Mouse (Mus musculus) cerebellum, adult 2 months (tissue): Measurements from ENCODE around the gene Ttc29.

Source experiments
- CTCF ChIP-seq: fragments of 200-500 bp; IDR thresholded peaks from 2 replicates; pipeline ENCODE4 v1.5.1; 2011; ENCODE audit warnings: low read depth, mild to moderate bottlenecking, control low read depth, low read length, moderate library complexity, borderline replicate concordance; ENCODE audit not compliant: insufficient read depth
- POLR2A ChIP-seq: fragments of 200-500 bp; IDR thresholded peaks from 2 replicates; pipeline ENCODE4 v1.6.1; 2011; ENCODE audit warnings: low read length, control low read depth, borderline replicate concordance; ENCODE audit not compliant: insufficient read depth

DNA sequence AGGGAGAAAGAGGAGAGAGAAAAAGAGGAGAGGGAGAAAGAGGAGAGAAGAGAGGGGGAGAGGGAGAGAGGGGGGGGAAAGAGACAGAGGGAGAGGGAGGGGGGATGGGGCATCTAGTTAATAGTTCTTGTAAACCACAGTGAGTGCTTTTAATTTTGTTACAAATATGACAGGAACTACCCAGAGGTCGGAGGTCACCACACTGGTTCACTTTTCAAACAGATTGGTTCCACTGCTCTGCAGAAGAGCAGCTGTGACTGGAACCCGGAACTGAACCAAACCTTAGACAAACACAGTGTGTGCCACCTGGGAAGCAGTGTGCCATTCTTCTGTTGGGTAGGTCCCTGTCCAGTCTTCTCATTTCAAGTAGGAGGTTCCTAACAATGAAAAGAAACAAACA, 130.9 kb downstream of the Ttc29 start:
- TF ChIP-seq CTCF (no peak), POLR2A (no peak)
